Mouse (Mus musculus) lung, postnatal 4 days (tissue): ENCODE data around the gene Adgre5.
A peak's percentile ranks its signal among the peaks of the same experiment; 100 is the strongest.

Experiments
- DNase-seq, 2 experiments: peaks; one replicate each; pipeline ENCODE4 v3.0.0; 2021

Gene Adgre5

DNA sequence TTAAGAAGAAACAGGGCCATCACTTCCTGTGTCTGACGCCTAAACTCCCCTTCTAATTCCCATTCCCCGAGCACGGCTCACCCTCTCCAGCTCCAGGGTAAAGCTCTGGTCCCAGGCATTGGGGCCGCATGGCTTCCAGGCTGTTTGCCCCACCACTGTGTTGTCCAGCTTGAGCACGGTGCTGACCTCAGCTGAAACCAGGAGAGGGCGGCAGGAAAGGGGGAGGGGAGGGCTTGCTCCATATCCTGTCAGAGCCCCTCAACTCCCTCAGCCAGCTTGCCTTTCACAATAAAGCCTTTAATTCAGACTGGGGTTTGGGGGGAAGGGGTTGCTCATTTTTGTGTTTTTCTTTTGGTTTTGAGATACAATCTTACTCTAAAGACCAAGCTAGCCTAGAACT is 60.0 kb downstream of the Adgre5 start:
- peak in 1 of 2 experiments; percentile 71 for DNase-seq

DNA sequence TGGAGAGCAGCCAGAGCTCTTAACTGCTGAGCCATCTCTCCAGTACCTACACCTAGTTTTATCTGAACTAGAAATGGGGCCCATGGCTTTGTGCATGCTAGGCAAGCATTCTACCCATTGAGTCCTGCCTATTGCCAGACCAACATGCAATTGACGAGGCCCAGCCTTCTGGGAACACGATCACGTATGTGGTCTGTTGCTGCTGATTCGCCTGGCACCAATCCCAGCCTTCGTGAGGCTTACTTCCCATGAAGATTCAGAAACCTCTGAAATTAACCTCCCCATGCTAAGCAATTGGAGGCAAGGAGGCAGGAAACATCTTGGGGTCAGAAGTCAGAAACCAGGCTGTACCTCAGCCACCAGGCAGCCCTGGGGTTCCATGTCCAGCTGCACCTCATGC is 60.5 kb downstream of the Adgre5 start:
- DNase-seq: no peak

GRCm38 (mm10) chr8:83679866-83680265 is 61.3 kb downstream of the Adgre5 start:
- DNase-seq: no peak

DNA sequence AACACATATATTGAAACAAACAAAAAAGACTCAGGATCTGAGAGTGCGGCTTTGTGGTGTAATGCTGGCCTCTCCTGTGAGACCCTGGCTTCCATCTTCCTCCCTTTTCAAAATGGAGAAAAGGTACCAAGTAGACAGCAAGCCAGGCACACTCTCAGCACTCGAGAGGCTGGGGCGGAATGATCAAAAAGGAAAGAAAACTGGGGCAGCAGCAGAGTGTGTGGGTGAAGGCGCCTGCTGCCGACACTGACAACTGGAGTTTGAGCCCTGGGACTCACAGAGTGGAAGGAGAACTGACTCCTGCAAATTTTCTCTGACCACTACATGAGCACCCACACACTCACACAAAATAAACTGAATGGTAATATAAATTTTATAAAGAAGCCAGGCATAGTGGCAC is 66.6 kb downstream of the Adgre5 start:
- DNase-seq: no peak
